Mouse (Mus musculus): Measurements from ENCODE around the gene Gm12355.

DNA sequence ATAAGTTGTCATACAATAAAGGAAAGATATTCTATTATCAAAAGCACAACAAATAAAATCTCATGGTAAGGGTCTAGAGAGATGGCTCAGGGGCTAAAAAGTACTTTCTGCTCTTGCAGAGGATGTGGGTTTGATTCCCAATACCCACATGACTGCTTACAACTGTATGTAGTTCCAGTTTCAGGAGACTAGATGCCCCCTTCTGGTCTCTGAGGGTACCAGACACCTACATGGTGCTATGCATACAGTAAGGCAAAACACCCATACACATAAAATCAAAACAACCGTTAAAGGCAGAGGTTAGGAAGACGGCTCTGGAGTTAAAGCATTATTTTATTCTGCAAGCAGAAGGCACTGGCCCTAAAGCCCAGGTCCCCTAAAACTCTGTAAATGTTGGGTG lies 21.5 kb downstream of the Gm12355 start:
- TF ChIP-seq CTCF (IDR thresholded peaks at IDR 0.05), result peak; percentile 35
- TF ChIP-seq EP300 (IDR thresholded peaks at IDR 0.05), result no peak
